Mouse (Mus musculus): ENCODE results near the gene Got1.

GRCm38 (mm10) chr19:43525104-43525482 lies 688 bp upstream of the Got1 start:
- TF ChIP-seq CTCF (IDR thresholded peaks at IDR 0.05; ENCODE audit: borderline replicate concordance, insufficient read depth, low read depth, low read length) = no peak
- TF ChIP-seq POLR2A (IDR thresholded peaks at IDR 0.05; ENCODE audit: borderline replicate concordance, insufficient read depth, low read length) = no peak

All from cerebellum, adult 2 months (tissue).